Mouse (Mus musculus) embryo, embryonic 9.5 days (tissue): ENCODE data around the gene Kcnj1.

ENCODE experiments used
- DNase-seq: peaks from one replicate; pipeline ENCODE4 v3.0.0-alpha.2; 2017; ENCODE audit errors: extremely low spot score

Kcnj1 gene

GRCm38 (mm10) chr9:32448766-32449165, 76.5 kb downstream of the Kcnj1 start:
- no peak for DNase-seq
